Mouse (Mus musculus): ENCODE data around the gene Polr1b. TPM values are rescaled to one million over a fixed set of nuclear protein-coding genes. Genes with fewer than 3 reads are reported as not detected.

The Polr1b gene
- polyA plus RNA-seq, 1 experiment from 2014 or later: 21.5 TPM

GRCm38 (mm10) chr2:129066326-129066725 lies 34.5 kb upstream of the Polr1b start:
- Histone ChIP-seq H3K27ac (replicated peaks; ENCODE audit: low read depth, low read length) (peak overlapping the region; percentile 65), H3K36me3 (replicated peaks; ENCODE audit: control insufficient read depth, insufficient read depth, low read depth, low read length) (no peaks in the 10 kb centered on the region), H3K9me3 (replicated peaks; ENCODE audit: control insufficient read depth, low read length) (no peaks in the 10 kb centered on the region), H3K4me2 (ENCODE audit: low read depth, low read length) (peak overlapping the region; percentile 81), H3K27me3 (ENCODE audit: control insufficient read depth, insufficient read depth, low read length) (no peaks in the 10 kb centered on the region), H3K9ac (replicated peaks; ENCODE audit: low read length) (peak overlapping the region; percentile 86), H3K4me3 (ENCODE audit: low read depth, low read length) (peak overlapping the region; percentile 89), H3K4me1 (ENCODE audit: control insufficient read depth, insufficient read depth, low read length) (no peaks in the 10 kb centered on the region)
- peak; percentile 79 for DNase-seq (ENCODE audit: low spot score)
- peak; percentile 78 for ATAC-seq (replicated peaks; ENCODE audit: insufficient number of reproducible peaks, low FRiP score, low TSS enrichment, low read depth)
- under 1% methylated on average over 20 of the region's 20 CpGs for WGBS

- no peak overlapping the region for H3K4me2 ChIP-seq (ENCODE audit: low read depth, low read length)
- no peaks in the 10 kb centered on the region for H3K9me3 ChIP-seq (replicated peaks; ENCODE audit: control insufficient read depth, low read length)
- DNase-seq (ENCODE audit: low spot score): no peak
- H3K4me1 ChIP-seq (ENCODE audit: control insufficient read depth, insufficient read depth, low read length): no peaks in the 10 kb centered on the region
- H3K27ac ChIP-seq (replicated peaks; ENCODE audit: low read depth, low read length): no peak overlapping the region
- H3K27me3 ChIP-seq (ENCODE audit: control insufficient read depth, insufficient read depth, low read length): no peaks in the 10 kb centered on the region
- ATAC-seq (replicated peaks; ENCODE audit: insufficient number of reproducible peaks, low FRiP score, low TSS enrichment, low read depth): no peak
- H3K4me3 ChIP-seq (ENCODE audit: low read depth, low read length): no peak overlapping the region
- 83% methylated on average over 3 of the region's 3 CpGs for WGBS
- H3K36me3 ChIP-seq (replicated peaks; ENCODE audit: control insufficient read depth, insufficient read depth, low read depth, low read length): no peaks in the 10 kb centered on the region
- H3K9ac ChIP-seq (replicated peaks; ENCODE audit: low read length): no peak overlapping the region
These were observed 30.5 kb upstream of the Polr1b start for GRCm38 (mm10) chr2:129070296-129070695.

GRCm38 (mm10) chr2:129078313-129078712 lies 22.5 kb upstream of the Polr1b start:
- no peaks in the 10 kb centered on the region for H3K9me3 ChIP-seq (replicated peaks; ENCODE audit: control insufficient read depth, low read length)
- 78% methylated on average over 3 of the region's 3 CpGs for WGBS
- ATAC-seq (replicated peaks; ENCODE audit: insufficient number of reproducible peaks, low FRiP score, low TSS enrichment, low read depth) (no peak), DNase-seq (ENCODE audit: low spot score) (peak; percentile 36)
- no peak overlapping the region for H3K4me3 ChIP-seq (ENCODE audit: low read depth, low read length)
- no peaks in the 10 kb centered on the region for H3K4me1 ChIP-seq (ENCODE audit: control insufficient read depth, insufficient read depth, low read length)
- H3K27me3 ChIP-seq (ENCODE audit: control insufficient read depth, insufficient read depth, low read length): no peaks in the 10 kb centered on the region
- no peak overlapping the region for H3K9ac ChIP-seq (replicated peaks; ENCODE audit: low read length)
- H3K4me2 ChIP-seq (ENCODE audit: low read depth, low read length): no peak overlapping the region
- no peak overlapping the region for H3K27ac ChIP-seq (replicated peaks; ENCODE audit: low read depth, low read length)
- H3K36me3 ChIP-seq (replicated peaks; ENCODE audit: control insufficient read depth, insufficient read depth, low read depth, low read length): no peaks in the 10 kb centered on the region

GRCm38 (mm10) chr2:129079194-129079593 lies 21.6 kb upstream of the Polr1b start:
- Histone ChIP-seq H3K4me2 (ENCODE audit: low read depth, low read length) (no peak overlapping the region), H3K9me3 (replicated peaks; ENCODE audit: control insufficient read depth, low read length) (no peaks in the 10 kb centered on the region), H3K9ac (replicated peaks; ENCODE audit: low read length) (no peak overlapping the region), H3K4me3 (ENCODE audit: low read depth, low read length) (no peak overlapping the region), H3K4me1 (ENCODE audit: control insufficient read depth, insufficient read depth, low read length) (no peaks in the 10 kb centered on the region), H3K36me3 (replicated peaks; ENCODE audit: control insufficient read depth, insufficient read depth, low read depth, low read length) (no peaks in the 10 kb centered on the region), H3K27ac (replicated peaks; ENCODE audit: low read depth, low read length) (no peak overlapping the region), H3K27me3 (ENCODE audit: control insufficient read depth, insufficient read depth, low read length) (no peaks in the 10 kb centered on the region)
- WGBS: 74% methylated on average over 2 of the region's 2 CpGs
- DNase-seq (ENCODE audit: low spot score) (no peak), ATAC-seq (replicated peaks; ENCODE audit: insufficient number of reproducible peaks, low FRiP score, low TSS enrichment, low read depth) (no peak)

- H3K36me3 ChIP-seq (replicated peaks; ENCODE audit: control insufficient read depth, insufficient read depth, low read depth, low read length): no peaks in the 10 kb centered on the region
- H3K27ac ChIP-seq (replicated peaks; ENCODE audit: low read depth, low read length): no peak overlapping the region
- H3K4me1 ChIP-seq (ENCODE audit: control insufficient read depth, insufficient read depth, low read length): no peaks in the 10 kb centered on the region
- no peak overlapping the region for H3K4me2 ChIP-seq (ENCODE audit: low read depth, low read length)
- H3K27me3 ChIP-seq (ENCODE audit: control insufficient read depth, insufficient read depth, low read length): no peaks in the 10 kb centered on the region
- WGBS: 69% methylated on average over 13 of the region's 13 CpGs
- H3K4me3 ChIP-seq (ENCODE audit: low read depth, low read length): no peak overlapping the region
- H3K9me3 ChIP-seq (replicated peaks; ENCODE audit: control insufficient read depth, low read length): no peaks in the 10 kb centered on the region
- DNase-seq (ENCODE audit: low spot score) (no peak), ATAC-seq (replicated peaks; ENCODE audit: insufficient number of reproducible peaks, low FRiP score, low TSS enrichment, low read depth) (no peak)
- no peak overlapping the region for H3K9ac ChIP-seq (replicated peaks; ENCODE audit: low read length)
These were observed 19.7 kb upstream of the Polr1b start for GRCm38 (mm10) chr2:129081097-129081496.

- ATAC-seq (replicated peaks; ENCODE audit: insufficient number of reproducible peaks, low FRiP score, low TSS enrichment, low read depth) (no peak), DNase-seq (ENCODE audit: low spot score) (no peak)
- Histone ChIP-seq H3K4me2 (ENCODE audit: low read depth, low read length) (no peak overlapping the region), H3K4me1 (ENCODE audit: control insufficient read depth, insufficient read depth, low read length) (no peaks in the 10 kb centered on the region), H3K4me3 (ENCODE audit: low read depth, low read length) (no peak overlapping the region), H3K36me3 (replicated peaks; ENCODE audit: control insufficient read depth, insufficient read depth, low read depth, low read length) (no peaks in the 10 kb centered on the region; the same call in 1 of the 2 replicates), H3K27ac (replicated peaks; ENCODE audit: low read depth, low read length) (no peak overlapping the region), H3K27me3 (ENCODE audit: control insufficient read depth, insufficient read depth, low read length) (no peaks in the 10 kb centered on the region), H3K9ac (replicated peaks; ENCODE audit: low read length) (no peak overlapping the region), H3K9me3 (replicated peaks; ENCODE audit: control insufficient read depth, low read length) (no peaks in the 10 kb centered on the region)
- 94% methylated on average over 5 of the region's 5 CpGs for WGBS
These were observed 17.3 kb upstream of the Polr1b start for GRCm38 (mm10) chr2:129083514-129083913.

- no peaks in the 10 kb centered on the region for H3K9me3 ChIP-seq (replicated peaks; ENCODE audit: control insufficient read depth, low read length)
- H3K27me3 ChIP-seq (ENCODE audit: control insufficient read depth, insufficient read depth, low read length): no peaks in the 10 kb centered on the region
- H3K4me3 ChIP-seq (ENCODE audit: low read depth, low read length): no peak overlapping the region
- no peak overlapping the region for H3K27ac ChIP-seq (replicated peaks; ENCODE audit: low read depth, low read length)
- no peaks in the 10 kb centered on the region for H3K4me1 ChIP-seq (ENCODE audit: control insufficient read depth, insufficient read depth, low read length)
- no peak overlapping the region for H3K9ac ChIP-seq (replicated peaks; ENCODE audit: low read length)
- no peak overlapping the region for H3K4me2 ChIP-seq (ENCODE audit: low read depth, low read length)
- peak; percentile 79 for DNase-seq (ENCODE audit: low spot score)
- ATAC-seq (replicated peaks; ENCODE audit: insufficient number of reproducible peaks, low FRiP score, low TSS enrichment, low read depth): no peak
- WGBS: 46% methylated on average over 2 of the region's 2 CpGs
- H3K36me3 ChIP-seq (replicated peaks; ENCODE audit: control insufficient read depth, insufficient read depth, low read depth, low read length): peaks cover 3% of the 10 kb centered on the region
These were observed 15.8 kb upstream of the Polr1b start for GRCm38 (mm10) chr2:129084959-129085358.

- Histone ChIP-seq H3K4me2 (ENCODE audit: low read depth, low read length) (no peak overlapping the region), H3K4me1 (ENCODE audit: control insufficient read depth, insufficient read depth, low read length) (no peaks in the 10 kb centered on the region), H3K9me3 (replicated peaks; ENCODE audit: control insufficient read depth, low read length) (no peaks in the 10 kb centered on the region), H3K27me3 (ENCODE audit: control insufficient read depth, insufficient read depth, low read length) (no peaks in the 10 kb centered on the region), H3K27ac (replicated peaks; ENCODE audit: low read depth, low read length) (no peak overlapping the region), H3K9ac (replicated peaks; ENCODE audit: low read length) (no peak overlapping the region), H3K4me3 (ENCODE audit: low read depth, low read length) (no peak overlapping the region), H3K36me3 (replicated peaks; ENCODE audit: control insufficient read depth, insufficient read depth, low read depth, low read length) (peaks cover 3% of the 10 kb centered on the region)
- no peak for DNase-seq (ENCODE audit: low spot score)
- no peak for ATAC-seq (replicated peaks; ENCODE audit: insufficient number of reproducible peaks, low FRiP score, low TSS enrichment, low read depth)
- WGBS: 93% methylated on average over 1 of the region's 1 CpGs
These were observed 13.3 kb upstream of the Polr1b start for GRCm38 (mm10) chr2:129087520-129087919.
